Mouse (Mus musculus): ENCODE measurements around the gene Pigu.

GRCm38 (mm10) chr2:155283793-155284192, 73.4 kb downstream of the Pigu start:
- TF ChIP-seq POLR2A (IDR thresholded peaks at IDR 0.05; ENCODE audit: low read depth, low read length), result no peak
- TF ChIP-seq CTCF (IDR thresholded peaks at IDR 0.05; ENCODE audit: borderline replicate concordance, insufficient read depth, low read length), result no peak

All from embryonic fibroblast, embryonic 13.5 days (primary cell).